Mouse (Mus musculus) heart, postnatal 10 days (tissue): ENCODE data around the gene Anks1. TPM values are rescaled to one million over a fixed set of nuclear protein-coding genes. Genes with fewer than 3 reads are reported as not detected.

ENCODE experiments used
- DNase-seq, 2 experiments: peaks; one replicate each; pipeline ENCODE4 v3.0.0; 2021
- intact Hi-C: fragments of 180-260 bp; cut with DNase I; formaldehyde crosslinking; loops from one replicate; pipeline ENCODE4 v1.15.1; 2025
- total RNA-seq, 2 experiments: library from RNA; stranded (reverse); gene quantifications; 2 replicates each; pipeline ENCODE4 v1.2.3; 2021

Anks1 gene
- 10 to 100 TPM; 64.7 to 68.0 TPM for total RNA-seq

- intact Hi-C loops: loop anchor here (1.0 to 5.0 kb wide), 3 partner anchors 61 to 263 kb away; no protein-coding TSS in a partner anchor
- peak; percentile 88 to 90 for DNase-seq
Measured at GRCm38 (mm10) chr17:27908888-27909621, at the start of gene Anks1. Gene Anks1, plus strand, starts transcription at chr17:27909306.

GRCm38 (mm10) chr17:27865461-27865860 is 43.6 kb upstream of the Anks1 start:
- intact Hi-C loops: no loop called here

DNA sequence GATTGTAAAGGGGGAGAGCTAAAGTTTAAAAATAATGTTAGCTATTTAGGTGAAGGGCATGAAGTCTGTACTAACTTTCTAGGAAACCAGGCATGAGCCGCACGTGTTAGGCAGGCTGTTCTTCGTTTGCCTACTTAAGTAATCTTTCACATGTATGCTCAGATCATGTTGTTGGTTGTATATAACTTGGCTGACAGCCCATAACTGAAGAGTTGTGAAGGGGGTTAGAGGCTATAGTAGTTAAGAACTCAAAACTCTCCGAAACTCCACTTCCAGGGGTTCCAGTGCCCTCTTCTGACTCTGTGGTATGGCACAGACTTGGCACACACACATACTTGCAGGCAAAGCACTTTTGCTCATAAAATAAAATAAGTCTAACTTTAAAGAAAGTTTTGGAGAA is 42.4 kb upstream of the Anks1 start:
- no peak for DNase-seq
- intact Hi-C loops: no loop called here

More at GRCm38 (mm10) chr17:27865461-27865860, 43.6 kb upstream of the Anks1 start:
- DNase-seq: no peak

DNA sequence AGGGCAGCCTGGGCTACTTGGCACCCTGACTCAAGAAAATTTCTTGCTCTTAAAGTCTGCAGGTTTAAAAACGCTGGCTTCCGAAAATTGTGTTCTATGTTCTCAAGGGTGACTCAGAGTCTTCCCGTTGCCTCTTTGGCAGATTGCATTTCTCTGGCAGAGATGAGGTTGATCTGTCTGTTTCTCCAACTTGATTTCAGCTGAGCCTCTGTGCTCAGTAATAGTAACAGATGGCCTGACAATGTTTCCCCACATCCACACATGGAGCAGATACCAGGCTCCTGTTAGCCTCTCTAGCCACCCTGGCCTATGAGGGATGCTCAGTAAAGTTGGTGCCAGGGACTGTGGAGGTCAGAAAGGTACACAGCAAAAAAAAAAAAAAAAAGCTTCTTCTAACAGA is 37.3 kb upstream of the Anks1 start:
- intact Hi-C loops: no loop called here
- DNase-seq: no peak

DNA sequence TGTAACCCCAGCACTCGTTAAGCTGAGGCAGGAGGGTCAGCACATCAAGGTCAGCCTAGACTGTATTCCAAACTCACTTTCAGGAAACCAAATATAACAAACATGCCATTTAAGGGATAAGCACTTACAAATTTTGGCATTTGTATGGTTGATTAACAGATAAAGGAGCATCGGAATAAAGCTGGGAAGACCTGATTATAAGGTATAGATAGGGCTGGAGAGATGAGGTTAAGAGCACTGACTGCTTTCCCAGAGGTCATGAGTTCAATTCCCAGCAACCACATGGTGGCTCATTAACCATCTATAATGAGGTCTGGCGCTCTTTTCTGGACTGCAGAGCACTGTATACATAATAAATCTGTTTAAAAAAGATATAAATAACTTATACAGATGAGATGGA is 35.5 kb upstream of the Anks1 start:
- intact Hi-C loops: no loop called here
- no peak for DNase-seq

DNA sequence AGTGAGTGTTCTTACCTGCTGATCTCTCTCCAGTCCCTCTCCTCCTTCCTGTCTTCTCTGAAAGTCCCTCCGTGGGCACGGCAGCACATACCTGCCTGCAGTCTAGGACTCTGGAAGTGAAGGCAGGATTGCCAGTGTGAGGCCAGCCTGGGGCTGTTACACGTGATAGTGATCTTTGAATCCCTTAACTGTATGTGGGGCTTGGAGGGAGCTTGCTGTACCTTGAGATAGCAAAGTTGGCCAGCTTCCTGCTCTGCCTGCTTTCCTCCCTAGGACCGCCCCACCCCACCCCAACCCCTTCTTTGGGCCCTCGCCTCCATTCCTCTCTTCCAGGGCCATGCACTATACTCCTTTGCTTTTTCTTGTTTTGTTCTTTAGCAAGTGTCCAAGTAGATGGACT is 34.6 kb upstream of the Anks1 start:
- intact Hi-C loops: no loop called here
- DNase-seq: no peak

- intact Hi-C loops: no loop called here
- peak; percentile 55 to 64 for DNase-seq
Measured at GRCm38 (mm10) chr17:27881518-27881917, 27.6 kb upstream of the Anks1 start.

GRCm38 (mm10) chr17:27883129-27883528 is 26.0 kb upstream of the Anks1 start:
- no peak for DNase-seq
- intact Hi-C loops: no loop called here

DNA sequence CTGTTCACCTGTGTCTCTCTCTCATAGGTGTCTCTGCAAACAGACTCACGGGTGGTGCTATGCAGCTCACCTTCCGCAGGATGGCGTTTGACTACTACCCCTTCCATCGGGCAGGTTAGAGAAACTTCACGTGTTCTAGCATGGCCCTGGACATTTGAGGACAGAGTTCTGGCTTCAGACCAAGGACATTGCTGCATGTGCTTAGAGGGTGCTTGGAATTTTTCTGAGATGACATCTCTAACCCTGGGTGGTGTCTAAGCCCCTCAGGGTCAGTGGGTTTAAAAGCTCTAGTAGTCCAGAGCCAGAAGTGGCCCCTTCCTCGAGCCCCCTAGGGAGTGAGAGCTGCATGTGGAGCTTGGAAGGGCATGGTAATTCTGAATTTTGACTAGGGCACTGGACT is 25.1 kb upstream of the Anks1 start:
- intact Hi-C loops: no loop called here
- DNase-seq: no peak

- intact Hi-C loops: no loop called here
- DNase-seq: peak; percentile 67
Measured at GRCm38 (mm10) chr17:27886499-27887210, 22.5 kb upstream of the Anks1 start.

GRCm38 (mm10) chr17:27907512-27908205 is 1.4 kb upstream of the Anks1 start:
- peak; percentile 96 to 97 for DNase-seq
- intact Hi-C loops: loop anchor here (1.0 to 5.0 kb wide), 4 partner anchors 67 to 265 kb away; no protein-coding TSS in a partner anchor

DNA sequence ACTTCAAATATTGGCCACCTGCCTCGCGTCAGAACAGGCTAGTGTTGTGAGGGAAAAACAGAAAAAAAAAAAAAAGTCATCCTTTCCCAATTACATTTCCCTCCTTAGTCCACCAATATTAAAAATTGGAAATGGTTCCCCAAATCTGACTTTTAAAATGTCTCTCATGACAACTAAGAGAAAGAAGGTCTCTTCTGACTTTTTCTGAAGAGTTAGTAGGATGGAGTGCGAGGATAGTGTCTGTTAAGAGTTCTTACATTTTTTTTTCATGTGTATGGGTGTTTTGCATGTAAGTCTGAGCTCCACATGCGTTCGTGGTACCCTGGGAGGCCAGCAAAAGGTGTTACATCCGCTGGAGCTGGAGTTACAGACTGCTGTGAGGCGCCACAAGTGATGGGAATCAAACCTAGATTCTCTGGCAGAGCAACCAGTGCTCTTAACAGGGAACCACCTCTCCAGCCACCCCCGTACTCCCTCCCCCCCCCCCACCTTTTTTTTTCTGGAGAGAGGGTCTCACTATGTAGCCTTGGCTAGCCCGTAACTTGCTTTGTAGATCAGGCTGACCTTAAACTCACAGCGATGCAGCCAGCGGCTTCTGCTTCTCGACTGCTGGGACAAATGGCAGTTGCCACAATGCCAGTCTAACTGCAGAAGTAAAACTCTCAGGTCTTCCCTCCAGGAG is 759 bp upstream of the Anks1 start:
- intact Hi-C loops: loop anchor here (5.0 kb wide), 2 partner anchors 169 to 264 kb away; no protein-coding TSS in a partner anchor
- DNase-seq: no peak

- intact Hi-C loops: loop anchor here (1.0 to 5.0 kb wide), 3 partner anchors 60 to 262 kb away; no protein-coding TSS in a partner anchor
- DNase-seq: no peak
Measured at GRCm38 (mm10) chr17:27909622-27910500, 755 bp downstream of the Anks1 start, which contains the start of gene Taf11. Gene Taf11, minus strand, starts transcription at chr17:27909844.

- DNase-seq: no peak
- intact Hi-C loops: no loop called here
Measured at GRCm38 (mm10) chr17:27911371-27911770, 2.3 kb downstream of the Anks1 start.

- intact Hi-C loops: no loop called here
- DNase-seq: no peak
Measured at GRCm38 (mm10) chr17:27914742-27915141, 5.6 kb downstream of the Anks1 start.

GRCm38 (mm10) chr17:27916366-27916765 is 7.3 kb downstream of the Anks1 start:
- intact Hi-C loops: no loop called here
- peak in 1 of 2 experiments; percentile 39 for DNase-seq

DNA sequence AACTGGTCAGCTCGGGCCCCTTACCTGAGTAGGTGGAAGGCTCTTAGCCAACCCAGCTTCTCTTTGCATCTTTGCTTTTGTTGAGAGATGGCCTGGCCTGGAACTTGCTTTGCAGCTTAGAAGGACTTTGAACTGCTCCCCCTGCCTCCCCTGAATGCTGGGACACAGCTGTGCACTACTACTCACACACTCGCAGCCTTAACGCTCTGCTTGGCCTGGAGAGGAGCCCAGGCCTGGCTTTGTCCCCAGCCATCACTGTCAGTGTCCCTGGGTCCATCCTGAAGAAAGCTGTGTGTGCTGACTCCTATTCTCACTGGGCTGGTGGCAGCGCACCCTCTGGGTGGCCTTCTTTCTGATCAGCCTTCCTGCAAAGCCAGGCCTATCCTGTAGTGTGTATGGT is 11.6 kb downstream of the Anks1 start:
- peak; percentile 59 to 60 for DNase-seq
- intact Hi-C loops: no loop called here

GRCm38 (mm10) chr17:27922174-27922712 is 13.1 kb downstream of the Anks1 start:
- intact Hi-C loops: no loop called here

GRCm38 (mm10) chr17:27925054-27925453 is 15.9 kb downstream of the Anks1 start:
- DNase-seq: no peak
- intact Hi-C loops: no loop called here

More at GRCm38 (mm10) chr17:27922174-27922712, 13.1 kb downstream of the Anks1 start:
- DNase-seq: no peak
